Mouse (Mus musculus): ENCODE measurements around the gene Ugt1a10.
"Not testable (repeated sequence)": the region's sequence is repeated elsewhere in the genome, so short reads cannot be mapped to it uniquely, and the experiment has no call there.

- not testable (repeated sequence) for TF ChIP-seq POLR2A (IDR thresholded peaks at IDR 0.05; ENCODE audit: low read depth, low read length); CTCF (IDR thresholded peaks at IDR 0.05; ENCODE audit: extremely low read depth, insufficient read length, insufficient replicate concordance, low read depth, low read length)
Observed at GRCm38 (mm10) chr1:88140492-88140891, 85.3 kb downstream of the Ugt1a10 start.

Data from small intestine, adult 2 months (tissue).